8 mouse cellular contexts compared by ENCODE assay signal in the genomic region with DNA sequence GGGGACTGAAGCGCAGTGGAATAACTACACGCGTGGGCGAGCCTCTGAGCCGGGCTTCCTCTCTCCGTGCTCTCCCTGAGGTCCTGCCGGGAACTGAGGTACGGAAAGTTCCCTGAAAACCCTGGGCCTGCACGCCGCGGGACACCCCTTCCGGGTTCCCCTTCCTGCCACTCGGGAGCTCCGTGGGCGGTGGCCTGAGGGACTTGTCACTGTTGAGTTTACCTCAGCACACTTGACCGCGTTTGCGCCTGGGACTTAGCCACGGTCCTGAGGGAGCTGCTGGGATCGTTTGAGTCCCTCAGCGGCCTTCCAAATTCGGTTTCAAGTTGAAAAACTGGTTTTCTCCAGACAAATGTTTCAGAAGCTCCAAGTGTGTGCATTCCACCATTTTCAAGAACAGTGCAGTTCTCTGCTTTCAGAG. TPM values are rescaled to one million over a fixed set of nuclear protein-coding genes. Genes with fewer than 3 reads are reported as not detected.
DNase-seq lines count a peak whose midpoint lies in the region; ATAC-seq and TF ChIP-seq lines count a peak whose summit lies in the region.

No protein-coding gene starts in this region.

- H3K9ac ChIP-seq in intestine, embryonic 15.5 days = peak overlapping the region; percentile 94
- peak overlapping the region; percentile 100 for H3K9ac ChIP-seq in liver, embryonic 16.5 days (ENCODE audit: low read depth, low read length)
- H3K9ac ChIP-seq in neural tube, embryonic 14.5 days (replicated peaks; ENCODE audit: low read depth, low read length) = peak overlapping the region; percentile 86

- peak overlapping the region; percentile 76 for H3K4me2 ChIP-seq in intestine, embryonic 15.5 days (replicated peaks)
- peak overlapping the region; percentile 84 for H3K4me2 ChIP-seq in liver, embryonic 16.5 days (ENCODE audit: low read depth, low read length)
- H3K4me2 ChIP-seq in neural tube, embryonic 14.5 days (ENCODE audit: low read depth, low read length) = peak overlapping the region; percentile 79

- no peaks in the 10 kb centered on the region for H3K27me3 ChIP-seq in intestine, embryonic 15.5 days (replicated peaks)
- no peaks in the 10 kb centered on the region for H3K27me3 ChIP-seq in liver, embryonic 16.5 days (ENCODE audit: control insufficient read depth, insufficient read depth, low read depth, low read length)
- H3K27me3 ChIP-seq in neural tube, embryonic 14.5 days (ENCODE audit: control insufficient read depth, insufficient read depth, low read length) = no peaks in the 10 kb centered on the region

- ATAC-seq in intestine, embryonic 15.5 days = peak; percentile 66
- ATAC-seq in liver, embryonic 16.5 days (ENCODE audit: low read depth) = peak; percentile 61
- no peak; the same call in 1 of the 2 replicates for ATAC-seq in neural tube, embryonic 14.5 days (ENCODE audit: low read depth)

- peak overlapping the region; percentile 91 for H3K27ac ChIP-seq in bone marrow macrophage, adult 2 months (ENCODE audit: insufficient read depth, low read depth, low read length)
- peak overlapping the region; percentile 94 for H3K27ac ChIP-seq in intestine, embryonic 15.5 days
- peak overlapping the region; percentile 100 for H3K27ac ChIP-seq in liver, embryonic 16.5 days (ENCODE audit: low read length)
- peak overlapping the region; percentile 97 for H3K27ac ChIP-seq in neural tube, embryonic 14.5 days (ENCODE audit: low read depth, low read length)

- WGBS in intestine, embryonic 15.5 days = under 1% methylated on average over 22 of the region's 22 CpGs
- WGBS in liver, embryonic 16.5 days (ENCODE audit: insufficient replicate concordance) = 0% methylated on average over 22 of the region's 22 CpGs
- 1% methylated on average over 22 of the region's 22 CpGs for WGBS in neural tube, embryonic 14.5 days

- no peak for TF ChIP-seq CTCF in bone marrow macrophage, adult 2 months (IDR thresholded peaks at IDR 0.05; ENCODE audit: low read depth, low read length)

- H3K36me3 ChIP-seq in intestine, embryonic 15.5 days = no peaks in the 10 kb centered on the region
- H3K36me3 ChIP-seq in liver, embryonic 16.5 days (ENCODE audit: control insufficient read depth, insufficient read depth) = no peaks in the 10 kb centered on the region; the same call in 1 of the 2 replicates
- H3K36me3 ChIP-seq in neural tube, embryonic 14.5 days (ENCODE audit: control insufficient read depth, insufficient read depth, low read length) = no peaks in the 10 kb centered on the region

- H3K9me3 ChIP-seq in intestine, embryonic 15.5 days = no peaks in the 10 kb centered on the region
- H3K9me3 ChIP-seq in liver, embryonic 16.5 days (replicated peaks; ENCODE audit: control insufficient read depth, low read length) = no peaks in the 10 kb centered on the region
- H3K9me3 ChIP-seq in neural tube, embryonic 14.5 days (ENCODE audit: control insufficient read depth, low read length) = no peaks in the 10 kb centered on the region

- peak overlapping the region; percentile 90 for H3K4me3 ChIP-seq in bone marrow macrophage, adult 2 months (ENCODE audit: insufficient read depth, low read length)
- H3K4me3 ChIP-seq in intestine, embryonic 15.5 days (replicated peaks) = peak overlapping the region; percentile 82
- peak overlapping the region; percentile 96 for H3K4me3 ChIP-seq in liver, embryonic 16.5 days (ENCODE audit: low read depth, low read length)
- peak overlapping the region; percentile 85 for H3K4me3 ChIP-seq in neural tube, embryonic 14.5 days (ENCODE audit: low read depth, low read length)

- peaks cover 15% of the 10 kb centered on the region for H3K4me1 ChIP-seq in bone marrow macrophage, adult 2 months (ENCODE audit: control insufficient read depth, insufficient read depth, low read length)
- no peaks in the 10 kb centered on the region for H3K4me1 ChIP-seq in intestine, embryonic 15.5 days (replicated peaks)
- H3K4me1 ChIP-seq in liver, embryonic 16.5 days (ENCODE audit: control insufficient read depth, low read depth, low read length) = peaks cover 17% of the 10 kb centered on the region
- H3K4me1 ChIP-seq in neural tube, embryonic 14.5 days (ENCODE audit: control insufficient read depth, insufficient read depth, low read length) = peaks cover 28% of the 10 kb centered on the region

- no peak for TF ChIP-seq POLR2A in bone marrow macrophage, adult 2 months (IDR thresholded peaks at IDR 0.05; ENCODE audit: borderline replicate concordance, low read depth, low read length)

- DNase-seq in layer of hippocampus, adult 9-10 months (ENCODE audit: low spot score) = peak; percentile 41
- no peak for DNase-seq in layer of hippocampus, adult 9-11 months
- peak; percentile 46 to 62 for DNase-seq in gastrocnemius, adult 8-10 months (ENCODE audit: low spot score in 2 of 2)
- DNase-seq in thymus, postnatal 4 days = peak; percentile 78

RNA-seq across cellular contexts. Expression of gene Ints13, which starts 0.5 kb away (rescaled TPM):
- polyA plus RNA-seq in bone marrow macrophage, adult 2 months (2012; ENCODE audit: insufficient read depth, insufficient read length, missing spikeins) = 35.1 and 36.9 TPM in 2 replicates
- total RNA-seq in gastrocnemius, adult 8-10 months (2022) = 10 to 100 TPM in 3 of 4 experiments, 1 to 10 TPM in 1; 8.8 to 12.1 (median 11.4) TPM
- 55.0 and 59.7 TPM in 2 replicates for polyA plus RNA-seq in intestine, embryonic 15.5 days (2015; fragmentation: Nextera tagmentation; extraction: Ambion mirVana)
- polyA plus RNA-seq in liver, embryonic 16.5 days (2015; fragmentation: Nextera tagmentation; extraction: Ambion mirVana) = 30.1 and 30.7 TPM in 2 replicates
- 41.1 and 50.3 TPM in 2 replicates for polyA plus RNA-seq in neural tube, embryonic 14.5 days (2014; fragmentation: Nextera tagmentation; extraction: Ambion mirVana)

RNA-seq across cellular contexts. Expression of gene Fgfr1op2, which starts 1.1 kb away (rescaled TPM):
- 135 and 136 TPM in 2 replicates for polyA plus RNA-seq in bone marrow macrophage, adult 2 months (2012; ENCODE audit: insufficient read depth, insufficient read length, missing spikeins)
- 10 to 100 TPM; 51.1 to 60.5 (median 55.3) TPM for total RNA-seq in gastrocnemius, adult 8-10 months (2022)
- 89.5 and 91.2 TPM in 2 replicates for polyA plus RNA-seq in intestine, embryonic 15.5 days (2015; fragmentation: Nextera tagmentation; extraction: Ambion mirVana)
- 83.7 and 84.5 TPM in 2 replicates for polyA plus RNA-seq in liver, embryonic 16.5 days (2015; fragmentation: Nextera tagmentation; extraction: Ambion mirVana)
- polyA plus RNA-seq in neural tube, embryonic 14.5 days (2014; fragmentation: Nextera tagmentation; extraction: Ambion mirVana) = 44.7 and 47.6 TPM in 2 replicates
